Mouse (Mus musculus) thymus, adult 2 months (tissue): ENCODE data around the gene Mrps23.
"Not testable (repeated sequence)": the region's sequence is repeated elsewhere in the genome, so short reads cannot be mapped to it uniquely, and the experiment has no call there.

Experiments
- CTCF ChIP-seq: fragments of 200-500 bp; IDR thresholded peaks from 2 replicates; pipeline ENCODE4 v1.5.1; 2012; ENCODE audit warnings: mild to moderate bottlenecking, control low read depth, low read length, moderate library complexity, borderline replicate concordance; ENCODE audit not compliant: control insufficient read depth, poor library complexity, insufficient read depth; ENCODE audit errors: extremely low read depth
- POLR2A ChIP-seq: fragments of 200-500 bp; IDR thresholded peaks from 2 replicates; pipeline ENCODE4 v1.6.1; 2012; ENCODE audit warnings: mild to moderate bottlenecking, low read length, control low read depth, moderate library complexity; ENCODE audit not compliant: control insufficient read depth, poor library complexity, insufficient read depth; ENCODE audit errors: extremely low read depth

GRCm38 (mm10) chr11:88206576-88206975 lies 2.4 kb downstream of the Mrps23 start:
- TF ChIP-seq POLR2A, CTCF: not testable (repeated sequence)
